Mouse (Mus musculus): Measurements from ENCODE around the gene Myh6. TPM values are rescaled to one million over a fixed set of nuclear protein-coding genes. Genes with fewer than 3 reads are reported as not detected.

The Myh6 gene
- polyA plus RNA-seq, 1 experiment = not detected

- Histone ChIP-seq H3K4me1 (ENCODE audit: control insufficient read depth, insufficient read depth, low read length) (peaks cover 40% of the 10 kb centered on the region), H3K4me3 (ENCODE audit: insufficient read depth, low read depth, low read length) (peak overlapping the region; percentile 52), H3K27ac (ENCODE audit: insufficient read depth, low read depth, low read length) (0 out of 2 replicates have a peak overlapping the region, but pooled peaks have one; percentile 67)
- WGBS = 50% methylated on average over 7 of the region's 7 CpGs
- no peak for TF ChIP-seq CTCF (IDR thresholded peaks at IDR 0.05; ENCODE audit: insufficient read depth, low read depth, low read length)
Measured at GRCm38 (mm10) chr14:54924641-54925348, 41.9 kb downstream of the Myh6 start.

DNA sequence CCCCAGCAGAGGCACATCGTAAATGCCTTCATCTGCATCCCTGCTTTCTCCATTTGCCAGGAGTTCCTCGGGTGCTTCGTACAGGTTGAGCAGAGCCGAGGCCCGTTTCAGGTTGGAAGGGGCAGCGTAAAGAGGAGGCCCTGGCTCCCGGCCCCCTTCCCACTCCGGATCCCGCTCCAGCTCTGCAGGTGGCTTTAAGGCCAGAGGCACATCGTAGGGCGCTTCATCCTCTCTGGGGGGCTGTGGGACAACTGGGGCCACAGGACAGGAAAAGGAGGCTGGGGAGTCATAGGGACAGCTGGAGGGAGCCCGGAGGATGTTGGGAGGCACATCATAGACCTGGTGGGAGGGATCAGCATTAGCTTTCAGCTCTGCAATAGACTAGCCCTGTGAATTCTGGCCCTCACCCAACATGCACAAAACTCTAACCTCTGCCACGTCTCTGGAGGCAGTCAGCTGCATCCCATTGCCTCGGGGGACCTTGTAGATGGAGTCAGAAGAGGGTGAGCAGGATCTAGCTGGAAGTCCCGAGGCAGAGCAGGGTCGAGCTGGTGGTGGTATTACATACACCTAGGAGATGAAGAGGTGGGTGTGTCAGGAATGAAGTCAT is 46.5 kb downstream of the Myh6 start:
- 86% methylated on average over 16 of the region's 16 CpGs for WGBS
- no peak for TF ChIP-seq CTCF (IDR thresholded peaks at IDR 0.05; ENCODE audit: insufficient read depth, low read depth, low read length)
- TF ChIP-seq POLR2A (IDR thresholded peaks at IDR 0.05; ENCODE audit: insufficient read depth, low read depth, low read length) = no peak
- no peak overlapping the region for H3K27ac ChIP-seq (ENCODE audit: insufficient read depth, low read depth, low read length)
- peaks cover 12% of the 10 kb centered on the region for H3K4me1 ChIP-seq (ENCODE audit: control insufficient read depth, insufficient read depth, low read length)
- no peak overlapping the region for H3K4me3 ChIP-seq (ENCODE audit: insufficient read depth, low read depth, low read length)

GRCm38 (mm10) chr14:54913343-54913742 is 53.4 kb downstream of the Myh6 start:
- TF ChIP-seq CTCF (IDR thresholded peaks at IDR 0.05; ENCODE audit: insufficient read depth, low read depth, low read length) = no peak
- TF ChIP-seq POLR2A (IDR thresholded peaks at IDR 0.05; ENCODE audit: insufficient read depth, low read depth, low read length) = no peak
- peaks cover 25% of the 10 kb centered on the region for H3K4me1 ChIP-seq (ENCODE audit: control insufficient read depth, insufficient read depth, low read length)
- peak overlapping the region; percentile 76 for H3K4me3 ChIP-seq (ENCODE audit: insufficient read depth, low read depth, low read length)
- H3K27ac ChIP-seq (ENCODE audit: insufficient read depth, low read depth, low read length) = peak overlapping the region; percentile 97
- WGBS = 12% methylated on average over 10 of the region's 10 CpGs

- under 1% methylated on average over 28 of the region's 28 CpGs for WGBS
- TF ChIP-seq POLR2A (IDR thresholded peaks at IDR 0.05; ENCODE audit: insufficient read depth, low read depth, low read length) (peak; percentile 97), CTCF (IDR thresholded peaks at IDR 0.05; ENCODE audit: insufficient read depth, low read depth, low read length) (no peak)
- peak within 1 kb of the TSS; percentile 76 for H3K4me3 ChIP-seq (ENCODE audit: insufficient read depth, low read depth, low read length)
Measured at GRCm38 (mm10) chr14:54912886-54913285, 53.8 kb downstream of the Myh6 start, which contains the start of gene Slc22a17. Slc22a17 (minus strand) TSS chr14:54913132.

GRCm38 (mm10) chr14:54912109-54912850 is 54.4 kb downstream of the Myh6 start:
- Histone ChIP-seq H3K4me3 (ENCODE audit: insufficient read depth, low read depth, low read length) (peak overlapping the region; percentile 76), H3K27ac (ENCODE audit: insufficient read depth, low read depth, low read length) (peak overlapping the region; percentile 97), H3K4me1 (ENCODE audit: control insufficient read depth, insufficient read depth, low read length) (peaks cover 31% of the 10 kb centered on the region)
- 3% methylated on average over 59 of the region's 69 CpGs for WGBS
- TF ChIP-seq POLR2A (IDR thresholded peaks at IDR 0.05; ENCODE audit: insufficient read depth, low read depth, low read length) = no peak
- TF ChIP-seq CTCF (IDR thresholded peaks at IDR 0.05; ENCODE audit: insufficient read depth, low read depth, low read length) = no peak

More at GRCm38 (mm10) chr14:54912886-54913285, 53.8 kb downstream of the Myh6 start, which contains the start of gene Slc22a17:
- Histone ChIP-seq H3K27ac (ENCODE audit: insufficient read depth, low read depth, low read length) (peak within 1 kb of the TSS; percentile 97), H3K4me1 (ENCODE audit: control insufficient read depth, insufficient read depth, low read length) (peaks cover 29% of the 10 kb centered on the region)

GRCm38 (mm10) chr14:54908682-54909081 is 58.0 kb downstream of the Myh6 start:
- TF ChIP-seq CTCF (IDR thresholded peaks at IDR 0.05; ENCODE audit: insufficient read depth, low read depth, low read length) (no peak), POLR2A (IDR thresholded peaks at IDR 0.05; ENCODE audit: insufficient read depth, low read depth, low read length) (no peak)
- Histone ChIP-seq H3K27ac (ENCODE audit: insufficient read depth, low read depth, low read length) (peak overlapping the region; percentile 48; the same call in 1 of the 2 replicates), H3K4me1 (ENCODE audit: control insufficient read depth, insufficient read depth, low read length) (peaks cover 33% of the 10 kb centered on the region), H3K4me3 (ENCODE audit: insufficient read depth, low read depth, low read length) (no peak overlapping the region)
- WGBS = 71% methylated on average over 7 of the region's 7 CpGs

GRCm38 (mm10) chr14:54903641-54904040 is 63.1 kb downstream of the Myh6 start:
- Histone ChIP-seq H3K4me3 (ENCODE audit: insufficient read depth, low read depth, low read length) (no peak overlapping the region), H3K4me1 (ENCODE audit: control insufficient read depth, insufficient read depth, low read length) (peaks cover 13% of the 10 kb centered on the region; the same call in 1 of the 2 replicates), H3K27ac (ENCODE audit: insufficient read depth, low read depth, low read length) (no peak overlapping the region)
- no peak for TF ChIP-seq POLR2A (IDR thresholded peaks at IDR 0.05; ENCODE audit: insufficient read depth, low read depth, low read length)
- no peak for TF ChIP-seq CTCF (IDR thresholded peaks at IDR 0.05; ENCODE audit: insufficient read depth, low read depth, low read length)
- 63% methylated on average over 4 of the region's 4 CpGs for WGBS

GRCm38 (mm10) chr14:54900383-54900782 is 66.3 kb downstream of the Myh6 start:
- Histone ChIP-seq H3K27ac (ENCODE audit: insufficient read depth, low read depth, low read length) (no peak overlapping the region), H3K4me3 (ENCODE audit: insufficient read depth, low read depth, low read length) (no peak overlapping the region), H3K4me1 (ENCODE audit: control insufficient read depth, insufficient read depth, low read length) (no peaks in the 10 kb centered on the region; the same call in 1 of the 2 replicates)
- TF ChIP-seq POLR2A (IDR thresholded peaks at IDR 0.05; ENCODE audit: insufficient read depth, low read depth, low read length) (no peak), CTCF (IDR thresholded peaks at IDR 0.05; ENCODE audit: insufficient read depth, low read depth, low read length) (no peak)
- 2% methylated on average over 3 of the region's 3 CpGs for WGBS
